Mouse (Mus musculus) myocyte (in vitro differentiated cells): ENCODE data around the gene 9330182O14Rik. TPM values are rescaled to one million over a fixed set of nuclear protein-coding genes. Genes with fewer than 3 reads are reported as not detected.

ENCODE experiments used
- H3K27me3 ChIP-seq: one replicate; pipeline ENCODE4 v1.6.1; 2011; ENCODE audit not compliant: control insufficient read depth, insufficient read depth, insufficient read length
- H3K36me3 ChIP-seq: one replicate; pipeline ENCODE4 v1.6.1; 2011; ENCODE audit not compliant: control insufficient read depth, insufficient read depth
- H3K4me2 ChIP-seq: one replicate; pipeline ENCODE4 v1.6.1; 2011; ENCODE audit warnings: low read depth, control low read depth
- H3K4me3 ChIP-seq: one replicate; pipeline ENCODE4 v1.5.1; 2011; ENCODE audit warnings: mild to moderate bottlenecking, control low read depth, moderate library complexity
- H3K79me2 ChIP-seq: one replicate; pipeline ENCODE4 v1.6.1; 2011; ENCODE audit not compliant: control insufficient read depth, insufficient read depth
- H3ac ChIP-seq: one replicate; pipeline ENCODE4 v1.6.1; 2011; ENCODE audit not compliant: control insufficient read depth, insufficient read length
- CEBPB ChIP-seq: IDR thresholded peaks from 2 replicates; pipeline ENCODE4 v1.6.1; 2011; ENCODE audit warnings: mild to moderate bottlenecking, moderate library complexity; ENCODE audit not compliant: poor library complexity, insufficient read depth, severe bottlenecking
- E2F4 ChIP-seq: IDR thresholded peaks from one replicate; pipeline ENCODE4 v1.6.1; 2011; ENCODE audit warnings: mild to moderate bottlenecking, control low read depth, moderate library complexity; ENCODE audit not compliant: insufficient read depth
- MAX ChIP-seq: IDR thresholded peaks from one replicate; pipeline ENCODE4 v1.6.1; 2011; ENCODE audit warnings: low read depth, mild to moderate bottlenecking, control low read depth
- MYOD1 ChIP-seq, 3 experiments: IDR thresholded peaks; one replicate each; pipeline ENCODE4 v1.6.1; 2011; ENCODE audit warnings: control low read depth in 2 of 3, low read depth in 2 of 3, mild to moderate bottlenecking in 2 of 3, moderate library complexity in 1 of 3; ENCODE audit not compliant: insufficient read length in 2 of 3, control insufficient read depth in 1 of 3
- MYOG ChIP-seq, 3 experiments: IDR thresholded peaks; one replicate each; pipeline ENCODE4 v1.6.1; 2011; ENCODE audit warnings: control low read depth in 2 of 3, low read depth in 2 of 3, mild to moderate bottlenecking in 2 of 3; ENCODE audit not compliant: insufficient read length in 2 of 3, control insufficient read depth in 1 of 3, insufficient read depth in 1 of 3
- POLR2A ChIP-seq: IDR thresholded peaks from one replicate; pipeline ENCODE4 v1.6.1; 2011; ENCODE audit warnings: low read depth, mild to moderate bottlenecking, control low read depth, moderate library complexity; ENCODE audit not compliant: insufficient read length
- POLR2AphosphoS2 ChIP-seq: IDR thresholded peaks from one replicate; pipeline ENCODE4 v1.6.1; 2011; ENCODE audit warnings: low read depth, control low read depth; ENCODE audit not compliant: insufficient read length
- REST ChIP-seq: IDR thresholded peaks from one replicate; pipeline ENCODE4 v1.6.1; 2011; ENCODE audit warnings: mild to moderate bottlenecking, control low read depth, moderate library complexity; ENCODE audit not compliant: insufficient read depth, insufficient read length
- SRF ChIP-seq: IDR thresholded peaks from one replicate; pipeline ENCODE4 v1.6.1; 2011; ENCODE audit warnings: low read depth; ENCODE audit not compliant: control insufficient read depth, insufficient read length
- TCF12 ChIP-seq: IDR thresholded peaks from one replicate; pipeline ENCODE4 v1.6.1; 2011; ENCODE audit warnings: mild to moderate bottlenecking, control low read depth; ENCODE audit not compliant: poor library complexity, insufficient read depth, severe bottlenecking
- TCF3 ChIP-seq: IDR thresholded peaks from one replicate; pipeline ENCODE4 v1.6.1; 2011; ENCODE audit warnings: low read depth, control low read depth; ENCODE audit not compliant: insufficient read length
- USF1 ChIP-seq: IDR thresholded peaks from one replicate; pipeline ENCODE4 v1.6.1; 2011; ENCODE audit warnings: low read depth, mild to moderate bottlenecking, control low read depth, moderate library complexity
- polyA plus RNA-seq: library from polyadenylated mRNA; unstranded; fragments of >200 nt; fragmentation: generic; extraction: Trizol; gene quantifications from one replicate; pipeline ENCODE4 v1.2.1, GENCODE M21; 2012; ENCODE audit warnings: missing spikeins

Gene 9330182O14Rik
- polyA plus RNA-seq: not detected

- Histone ChIP-seq H3K36me3 (no peaks in the 10 kb centered on the region), H3K4me2 (no peak within 1 kb of the TSS), H3K79me2 (no peaks in the 10 kb centered on the region), H3K27me3 (peaks cover 33% of the 10 kb centered on the region), H3ac (no peak within 1 kb of the TSS), H3K4me3 (no peak within 1 kb of the TSS)
- no peak for TF ChIP-seq MYOD1 (IDR thresholded peaks at IDR 0.05; ENCODE audit: control insufficient read depth in 1 of 3, insufficient read length in 2 of 3, low read depth in 2 of 3)
- TF ChIP-seq TCF3: no peak
- no peak for TF ChIP-seq TCF12
- no peak for TF ChIP-seq MAX
Observed at GRCm38 (mm10) chr15:40134152-40134792, at the start of gene 9330182O14Rik. 9330182O14Rik (plus strand) TSS chr15:40134365.

- Histone ChIP-seq H3ac (no peak overlapping the region), H3K36me3 (no peaks in the 10 kb centered on the region), H3K27me3 (peaks cover 7% of the 10 kb centered on the region), H3K4me2 (no peak overlapping the region), H3K79me2 (no peaks in the 10 kb centered on the region), H3K4me3 (no peak overlapping the region)
- TF ChIP-seq CEBPB: no peak
- TF ChIP-seq TCF3: no peak
- TF ChIP-seq REST: no peak
- TF ChIP-seq SRF: no peak
- no peak for TF ChIP-seq MAX
- no peak for TF ChIP-seq MYOG (IDR thresholded peaks at IDR 0.05; ENCODE audit: control insufficient read depth in 1 of 3, insufficient read depth in 1 of 3, insufficient read length in 2 of 3, low read depth in 2 of 3)
- no peak for TF ChIP-seq POLR2AphosphoS2
- no peak for TF ChIP-seq USF1
- no peak for TF ChIP-seq E2F4
- TF ChIP-seq TCF12: no peak
- no peak for TF ChIP-seq POLR2A
- TF ChIP-seq MYOD1 (IDR thresholded peaks at IDR 0.05; ENCODE audit: control insufficient read depth in 1 of 3, insufficient read length in 2 of 3, low read depth in 2 of 3): no peak
Observed at GRCm38 (mm10) chr15:40103304-40103703, 30.9 kb upstream of the 9330182O14Rik start.

- no peak overlapping the region for H3K4me3 ChIP-seq
- H3K36me3 ChIP-seq: no peaks in the 10 kb centered on the region
- H3K27me3 ChIP-seq: peaks cover 7% of the 10 kb centered on the region
- H3ac ChIP-seq: no peak overlapping the region
- no peak for TF ChIP-seq CEBPB
- TF ChIP-seq TCF12: no peak
- TF ChIP-seq MYOD1 (IDR thresholded peaks at IDR 0.05; ENCODE audit: control insufficient read depth in 1 of 3, insufficient read length in 2 of 3, low read depth in 2 of 3): no peak
- no peak for TF ChIP-seq POLR2AphosphoS2
- TF ChIP-seq MAX: no peak
- no peak for TF ChIP-seq TCF3
- TF ChIP-seq MYOG (IDR thresholded peaks at IDR 0.05; ENCODE audit: control insufficient read depth in 1 of 3, insufficient read depth in 1 of 3, insufficient read length in 2 of 3, low read depth in 2 of 3): no peak
- no peaks in the 10 kb centered on the region for H3K79me2 ChIP-seq
- no peak overlapping the region for H3K4me2 ChIP-seq
Observed at GRCm38 (mm10) chr15:40105712-40106111, 28.5 kb upstream of the 9330182O14Rik start.

- no peak for TF ChIP-seq POLR2AphosphoS2
- no peak for TF ChIP-seq TCF3
- TF ChIP-seq E2F4: no peak
- TF ChIP-seq MAX: no peak
- TF ChIP-seq CEBPB: no peak
- no peak for TF ChIP-seq SRF
- TF ChIP-seq MYOD1 (IDR thresholded peaks at IDR 0.05; ENCODE audit: control insufficient read depth in 1 of 3, insufficient read length in 2 of 3, low read depth in 2 of 3): no peak
- TF ChIP-seq MYOG (IDR thresholded peaks at IDR 0.05; ENCODE audit: control insufficient read depth in 1 of 3, insufficient read depth in 1 of 3, insufficient read length in 2 of 3, low read depth in 2 of 3): no peak
- no peak for TF ChIP-seq REST
- no peak for TF ChIP-seq USF1
- Histone ChIP-seq H3K79me2 (no peaks in the 10 kb centered on the region), H3K4me3 (no peak overlapping the region)
Observed at GRCm38 (mm10) chr15:40113888-40114576, 20.1 kb upstream of the 9330182O14Rik start.

More at GRCm38 (mm10) chr15:40113888-40114576, 20.1 kb upstream of the 9330182O14Rik start:
- no peak overlapping the region for H3K4me2 ChIP-seq
- H3ac ChIP-seq: no peak overlapping the region
- no peaks in the 10 kb centered on the region for H3K27me3 ChIP-seq
- H3K36me3 ChIP-seq: no peaks in the 10 kb centered on the region
